In genomic region chr14:79315877-79316276, GRCm38 (mm10) we compare ENCODE assay signal across 22 mouse cellular contexts. TPM values are rescaled to one million over a fixed set of nuclear protein-coding genes. Genes with fewer than 3 reads are reported as not detected.
DNase-seq lines count a peak whose midpoint lies in the region; ATAC-seq and TF ChIP-seq lines count a peak whose summit lies in the region.
"Had no signal": no experiment of that assay in that cellular context is flagged by ENCODE, and none has a peak within 500 bp of the region (broad histone marks: within the 10 kb centered on the region; RNA-seq: fewer than 3 reads in every experiment).

No protein-coding gene starts in this region.

- 69% methylated on average over 7 of the region's 7 CpGs for WGBS in forebrain, embryonic 10.5 days
- WGBS in forebrain, postnatal 0 days, result 73% methylated on average over 7 of the region's 7 CpGs
- 76% methylated on average over 7 of the region's 7 CpGs for WGBS in midbrain, embryonic 14.5 days

- no peaks in the 10 kb centered on the region for H3K36me3 ChIP-seq in forebrain, embryonic 10.5 days (replicated peaks)
- no peaks in the 10 kb centered on the region for H3K36me3 ChIP-seq in forebrain, postnatal 0 days (ENCODE audit: insufficient read depth)
- no peaks in the 10 kb centered on the region for H3K36me3 ChIP-seq in midbrain, embryonic 14.5 days (ENCODE audit: control insufficient read depth, insufficient read depth, low read length)
- H3K36me3 ChIP-seq: hindbrain, embryonic 12.5 days; intestine, embryonic 15.5 days; liver, embryonic 12.5 days; neural tube, embryonic 13.5 days had no signal

- H3K4me2 ChIP-seq in forebrain, postnatal 0 days (ENCODE audit: low read depth), result no peak overlapping the region
- H3K4me2 ChIP-seq in midbrain, embryonic 14.5 days (ENCODE audit: low read length), result no peak overlapping the region
- H3K4me2 ChIP-seq: forebrain, embryonic 13.5 days; hindbrain, embryonic 12.5 days; intestine, embryonic 15.5 days; liver, embryonic 12.5 days; midbrain, embryonic 11.5 days; neural tube, embryonic 13.5 days had no signal

- no peak overlapping the region for H3K4me3 ChIP-seq in forebrain, embryonic 10.5 days
- H3K4me3 ChIP-seq in forebrain, postnatal 0 days (ENCODE audit: low read depth, low read length), result no peak overlapping the region
- no peak overlapping the region for H3K4me3 ChIP-seq in midbrain, embryonic 14.5 days (replicated peaks; ENCODE audit: low read depth, low read length)
- H3K4me3 ChIP-seq: forebrain, embryonic 13.5 days; hindbrain, embryonic 12.5 days; intestine, embryonic 15.5 days; left cerebral cortex, adult 2 months; liver, embryonic 12.5 days; neural tube, embryonic 13.5 days had no signal

- no peaks in the 10 kb centered on the region for H3K27me3 ChIP-seq in forebrain, embryonic 10.5 days (ENCODE audit: poor library complexity, severe bottlenecking)
- no peaks in the 10 kb centered on the region for H3K27me3 ChIP-seq in forebrain, postnatal 0 days (ENCODE audit: insufficient read depth, low read length)
- H3K27me3 ChIP-seq in midbrain, embryonic 14.5 days (ENCODE audit: control insufficient read depth, insufficient read depth, low read length), result no peaks in the 10 kb centered on the region
- H3K27me3 ChIP-seq: forebrain, embryonic 13.5 days; hindbrain, embryonic 12.5 days; intestine, embryonic 15.5 days; liver, embryonic 12.5 days; neural tube, embryonic 13.5 days had no signal

- peaks cover 18% of the 10 kb centered on the region for H3K4me1 ChIP-seq in forebrain, embryonic 10.5 days
- no peaks in the 10 kb centered on the region for H3K4me1 ChIP-seq in forebrain, postnatal 0 days (ENCODE audit: insufficient read depth)
- H3K4me1 ChIP-seq in midbrain, embryonic 14.5 days (ENCODE audit: control insufficient read depth, insufficient read depth, low read length), result no peaks in the 10 kb centered on the region
- H3K4me1 ChIP-seq: hindbrain, embryonic 12.5 days; neural tube, embryonic 13.5 days had no signal

- TF ChIP-seq CTCF in forebrain, postnatal 0 days (IDR thresholded peaks at IDR 0.05; ENCODE audit: low read depth), result no peak

- H3K27ac ChIP-seq in forebrain, embryonic 10.5 days, result peak overlapping the region; percentile 41; the same call in 1 of the 2 replicates
- no peak overlapping the region for H3K27ac ChIP-seq in forebrain, postnatal 0 days (ENCODE audit: low read depth, low read length)
- H3K27ac ChIP-seq in midbrain, embryonic 14.5 days (replicated peaks; ENCODE audit: low read depth, low read length), result no peak overlapping the region
- H3K27ac ChIP-seq: forebrain, embryonic 13.5 days; hindbrain, embryonic 12.5 days; intestine, embryonic 15.5 days; left cerebral cortex, adult 2 months; liver, embryonic 12.5 days; macrophage; neural tube, embryonic 13.5 days had no signal

- ATAC-seq in forebrain, postnatal 0 days, result no peak
- ATAC-seq in inflammation-experienced regulatory T-cells, adult 6 months, result peak; percentile 78
- no peak for ATAC-seq in midbrain, embryonic 14.5 days (ENCODE audit: low FRiP score, low TSS enrichment)
- ATAC-seq: forebrain, embryonic 13.5 days; intestine, embryonic 15.5 days; liver, embryonic 12.5 days had no signal

- no peak for DNase-seq in forebrain, embryonic 10.5 days (ENCODE audit: extremely low spot score, low spot score)
- no peak for DNase-seq in forebrain, postnatal 0 days
- DNase-seq in CD4-positive, CD25-positive, alpha-beta regulatory T cell, adult 2 months (ENCODE audit: low read depth, low spot score), result peak; percentile 66
- peak; percentile 73 for DNase-seq in thymus, postnatal 14 days
- no peak for DNase-seq in frontal cortex, postnatal 14 days (ENCODE audit: low spot score in 2 of 2)
- DNase-seq in Muller cell, postnatal 12 days (ENCODE audit: inconsistent ontology term), result no peak
- no peak for DNase-seq in midbrain, embryonic 14.5 days
- DNase-seq: adrenal gland, postnatal 10 days; cerebellum, adult 9-11 months; gastrocnemius, postnatal 25 days; kidney, postnatal 4 days; layer of hippocampus, adult 9-11 months; left cerebral cortex, postnatal 4 days had no signal

- H3K9me3 ChIP-seq in forebrain, embryonic 10.5 days, result no peaks in the 10 kb centered on the region
- no peaks in the 10 kb centered on the region for H3K9me3 ChIP-seq in forebrain, postnatal 0 days (ENCODE audit: low read length)
- no peaks in the 10 kb centered on the region for H3K9me3 ChIP-seq in midbrain, embryonic 14.5 days (ENCODE audit: control insufficient read depth, low read length)
- H3K9me3 ChIP-seq: forebrain, embryonic 13.5 days; hindbrain, embryonic 12.5 days; intestine, embryonic 15.5 days; liver, embryonic 12.5 days; neural tube, embryonic 13.5 days had no signal

- no peak overlapping the region for H3K9ac ChIP-seq in forebrain, postnatal 0 days
- no peak overlapping the region for H3K9ac ChIP-seq in midbrain, embryonic 14.5 days (replicated peaks; ENCODE audit: low read length)
- H3K9ac ChIP-seq: forebrain, embryonic 13.5 days; hindbrain, embryonic 12.5 days; intestine, embryonic 15.5 days; liver, embryonic 12.5 days; neural tube, embryonic 13.5 days had no signal

RNA-seq across cellular contexts. Expression of gene Rgcc, which starts 14.4 kb away (rescaled TPM):
- polyA plus RNA-seq in forebrain, embryonic 10.5 days (2016; fragmentation: Nextera tagmentation; extraction: Ambion mirVana), result 52.1 and 60.1 TPM in 2 replicates
- total RNA-seq in forebrain, postnatal 0 days (2014; rRNA removed), result 33.3 and 55.5 TPM in 2 replicates
- 31.2 and 33.9 TPM in 2 replicates for polyA plus RNA-seq in forebrain, postnatal 0 days (2015; fragmentation: Nextera tagmentation; extraction: Ambion mirVana)
- polyA plus RNA-seq in inflammation-experienced regulatory T-cells, adult 6 months (2017; shearing (Covaris generic)), result 10 to 100 TPM; 31.1 to 35.0 (median 32.7) TPM
- polyA plus RNA-seq in midbrain, embryonic 14.5 days (2014; fragmentation: Nextera tagmentation; extraction: Ambion mirVana), result 19.9 and 25.0 TPM in 2 replicates

Comparison
In these comparisons a context has a peak if more than half of its experiments do, and no peak if none do; other contexts are left out.
1. DNase-seq: peak in CD4-positive, CD25-positive, alpha-beta regulatory T cell, adult 2 months (single experiment) and thymus, postnatal 14 days (single experiment); none in forebrain, embryonic 10.5 days (single experiment), forebrain, postnatal 0 days (single experiment), frontal cortex, postnatal 14 days (0 of 2), Muller cell, postnatal 12 days (single experiment) and midbrain, embryonic 14.5 days (single experiment).